Mouse (Mus musculus): Measurements from ENCODE around the gene Tmem80. TPM values are rescaled to one million over a fixed set of nuclear protein-coding genes. Genes with fewer than 3 reads are reported as not detected.

Gene Tmem80
- polyA plus RNA-seq (2016; fragmentation: Nextera tagmentation; extraction: Ambion mirVana), result 37.4 and 40.1 TPM in 2 replicates

DNA sequence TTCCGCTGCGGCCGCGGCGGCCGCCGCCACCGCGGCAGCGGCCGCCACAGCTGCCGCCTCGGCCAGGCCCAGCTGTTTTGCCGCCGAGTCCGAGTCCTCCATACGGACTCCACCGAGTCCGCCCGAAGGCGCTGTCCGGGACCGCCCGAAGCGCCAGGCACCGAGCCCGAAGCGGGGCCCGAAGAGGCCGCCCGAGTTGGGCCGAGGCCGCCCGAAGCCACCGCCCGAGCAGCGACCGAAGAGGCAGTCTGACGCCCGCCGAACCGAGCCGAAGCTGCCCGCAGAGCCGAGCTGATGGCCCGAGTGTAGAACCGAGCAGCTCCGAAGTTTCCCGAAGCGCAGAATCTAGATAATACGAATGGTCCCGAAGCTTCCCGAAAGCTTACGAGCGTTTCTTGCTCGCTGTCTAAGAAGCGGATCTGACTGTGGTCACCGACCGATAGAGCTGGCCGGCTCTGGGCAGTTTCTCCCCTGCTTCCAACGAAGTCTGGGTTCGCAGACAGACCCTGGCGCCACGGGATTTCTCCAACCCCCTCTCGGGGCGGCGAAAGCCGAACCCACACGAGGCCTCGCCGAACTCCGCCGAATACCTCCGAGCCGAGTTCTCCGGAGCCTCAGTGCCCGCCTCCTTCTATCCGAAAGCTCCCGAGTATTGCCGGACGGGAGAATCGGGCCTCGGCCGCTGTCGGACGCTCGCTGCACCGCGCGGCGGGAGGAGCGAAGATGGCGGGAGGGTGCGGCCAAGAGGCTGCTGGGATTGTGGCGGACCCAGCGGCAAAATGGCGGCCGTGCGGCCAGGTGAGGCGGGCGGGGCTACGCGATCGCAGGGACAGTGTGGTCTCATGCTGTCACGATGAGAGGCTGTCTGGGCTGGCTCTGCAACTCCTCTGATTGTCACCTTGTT, at the start of gene Tmem80, which contains the start of gene Deaf1:
Tmem80 (plus strand) TSS at position 271 of the 904 bp plus-strand sequence.
Deaf1 (minus strand) TSS at position 222 of the 904 bp plus-strand sequence.
- H3K4me1 ChIP-seq (replicated peaks), result peaks cover 20% of the 10 kb centered on the region
- no peaks in the 10 kb centered on the region for H3K27me3 ChIP-seq (replicated peaks)
- peak within 1 kb of the TSS; percentile 99 for H3K27ac ChIP-seq (ENCODE audit: poor library complexity, severe bottlenecking)
- H3K4me3 ChIP-seq, result peak within 1 kb of the TSS; percentile 64
- no peaks in the 10 kb centered on the region for H3K9me3 ChIP-seq (replicated peaks)
- under 1% methylated on average over 105 of the region's 105 CpGs for WGBS
- peak; percentile 97 for ATAC-seq (ENCODE audit: insufficient number of reproducible peaks, low FRiP score)
- H3K9ac ChIP-seq, result peak within 1 kb of the TSS; percentile 84
- H3K4me2 ChIP-seq, result peak within 1 kb of the TSS; percentile 98
- H3K36me3 ChIP-seq, result peaks cover 22% of the 10 kb centered on the region

DNA sequence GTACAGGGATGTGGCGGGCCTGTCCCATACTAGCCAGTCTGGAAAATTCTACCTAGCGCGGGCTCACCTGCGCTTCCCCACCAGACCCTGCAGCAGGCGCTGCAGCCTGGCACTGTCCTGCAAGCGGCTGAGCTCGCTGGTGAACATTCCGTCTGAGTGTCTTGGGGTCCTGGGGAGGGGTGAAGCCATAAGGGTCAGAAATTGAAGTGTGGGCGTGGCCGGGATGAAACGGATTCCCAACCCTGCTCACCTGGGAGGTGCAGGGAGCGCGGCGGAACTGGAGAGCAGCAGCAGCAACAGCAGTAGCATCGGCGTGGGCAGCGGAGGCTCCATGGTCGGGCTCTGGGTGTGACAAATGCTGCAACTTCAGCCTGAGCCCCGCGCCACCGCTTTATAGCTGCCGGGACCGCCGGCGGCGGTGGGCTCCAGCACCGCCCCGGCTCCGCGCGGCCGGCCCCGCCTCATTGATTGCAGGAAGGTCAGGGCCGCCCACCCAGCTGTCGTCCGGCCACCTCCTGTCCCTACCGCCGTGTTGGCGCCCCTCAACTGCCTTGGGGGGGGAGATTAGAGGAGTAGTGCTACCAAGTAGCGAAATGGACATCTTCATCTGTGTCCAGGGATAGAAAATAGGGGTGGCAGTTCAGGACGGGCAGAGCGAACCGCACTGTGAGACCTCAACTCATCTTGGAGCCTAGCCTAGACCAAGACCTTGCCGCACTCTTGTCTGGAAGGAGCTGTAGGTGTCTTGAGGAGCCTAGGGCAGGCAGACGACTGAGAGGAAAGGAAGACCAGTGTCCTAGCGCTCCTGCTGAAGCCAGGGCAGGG, 48.6 kb upstream of the Tmem80 start, which contains the start of gene Sct:
Sct (minus strand) TSS at position 368 of the 825 bp plus-strand sequence.
- WGBS, result 2% methylated on average over 46 of the region's 46 CpGs
- Histone ChIP-seq H3K4me1 (replicated peaks) (peaks cover 6% of the 10 kb centered on the region), H3K27me3 (replicated peaks) (peaks cover 23% of the 10 kb centered on the region; the same call in 1 of the 2 replicates), H3K9ac (peak within 1 kb of the TSS; percentile 66), H3K27ac (ENCODE audit: poor library complexity, severe bottlenecking) (no peak within 1 kb of the TSS), H3K4me2 (peak within 1 kb of the TSS; percentile 96), H3K4me3 (peak within 1 kb of the TSS; percentile 48), H3K36me3 (no peaks in the 10 kb centered on the region), H3K9me3 (replicated peaks) (no peaks in the 10 kb centered on the region)
- ATAC-seq (ENCODE audit: insufficient number of reproducible peaks, low FRiP score), result peak; percentile 37; the same call in 1 of the 2 replicates

- H3K27me3 ChIP-seq (replicated peaks), result peaks cover 23% of the 10 kb centered on the region; the same call in 1 of the 2 replicates
- no peaks in the 10 kb centered on the region for H3K36me3 ChIP-seq
- H3K9me3 ChIP-seq (replicated peaks), result no peaks in the 10 kb centered on the region
- no peak overlapping the region for H3K4me3 ChIP-seq
- no peak for ATAC-seq (ENCODE audit: insufficient number of reproducible peaks, low FRiP score)
- WGBS, result 79% methylated on average over 6 of the region's 6 CpGs
- H3K9ac ChIP-seq, result no peak overlapping the region
- H3K4me1 ChIP-seq (replicated peaks), result peaks cover 6% of the 10 kb centered on the region
- H3K27ac ChIP-seq (ENCODE audit: poor library complexity, severe bottlenecking), result no peak overlapping the region
- H3K4me2 ChIP-seq, result no peak overlapping the region
These were observed 46.1 kb upstream of the Tmem80 start for GRCm38 (mm10) chr7:141281442-141281841.

- Histone ChIP-seq H3K9me3 (replicated peaks) (no peaks in the 10 kb centered on the region), H3K4me1 (replicated peaks) (peaks cover 6% of the 10 kb centered on the region), H3K9ac (no peak overlapping the region), H3K27me3 (replicated peaks) (peaks cover 23% of the 10 kb centered on the region; the same call in 1 of the 2 replicates), H3K36me3 (no peaks in the 10 kb centered on the region), H3K4me3 (no peak overlapping the region), H3K27ac (ENCODE audit: poor library complexity, severe bottlenecking) (no peak overlapping the region), H3K4me2 (no peak overlapping the region)
- no peak for ATAC-seq (ENCODE audit: insufficient number of reproducible peaks, low FRiP score)
- 74% methylated on average over 4 of the region's 4 CpGs for WGBS
These were observed 44.8 kb upstream of the Tmem80 start for GRCm38 (mm10) chr7:141282756-141283155.

DNA sequence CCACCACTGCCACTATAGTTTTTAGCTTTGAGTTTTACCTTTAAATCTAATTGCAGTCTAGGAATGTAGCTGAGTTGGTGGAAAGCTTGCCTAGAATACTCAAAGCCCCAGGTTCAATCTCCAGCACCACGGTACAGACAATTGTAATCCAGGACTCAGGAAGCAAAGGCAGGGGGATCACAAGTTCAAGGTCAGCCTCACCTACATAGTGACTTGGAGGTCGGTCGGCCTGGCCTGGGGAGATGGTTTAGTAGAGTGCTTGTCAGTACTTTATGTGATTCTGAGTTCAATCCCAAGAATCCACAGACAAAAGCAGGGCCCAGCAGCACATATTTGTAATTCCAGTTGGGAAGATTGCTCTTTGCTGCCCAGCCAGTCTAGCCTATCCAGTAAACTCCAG, 39.5 kb upstream of the Tmem80 start:
- H3K4me2 ChIP-seq, result no peak overlapping the region
- peaks cover 29% of the 10 kb centered on the region for H3K27me3 ChIP-seq (replicated peaks)
- whole genome bisulfite sequencing, result 71% methylated on average over 3 of the region's 3 CpGs
- H3K4me1 ChIP-seq (replicated peaks), result peaks cover 10% of the 10 kb centered on the region; the same call in 1 of the 2 replicates
- no peaks in the 10 kb centered on the region for H3K36me3 ChIP-seq
- H3K9me3 ChIP-seq (replicated peaks), result no peaks in the 10 kb centered on the region
- H3K4me3 ChIP-seq, result no peak overlapping the region
- no peak overlapping the region for H3K9ac ChIP-seq
- no peak for ATAC-seq (ENCODE audit: insufficient number of reproducible peaks, low FRiP score)
- no peak overlapping the region for H3K27ac ChIP-seq (ENCODE audit: poor library complexity, severe bottlenecking)

GRCm38 (mm10) chr7:141291921-141292582, 35.5 kb upstream of the Tmem80 start, which contains the start of gene Drd4:
Drd4 (plus strand) TSS chr7:141292006.
- Histone ChIP-seq H3K4me2 (peak within 1 kb of the TSS; percentile 91), H3K36me3 (peaks cover 4% of the 10 kb centered on the region; the same call in 1 of the 2 replicates), H3K27me3 (replicated peaks) (peaks cover 62% of the 10 kb centered on the region), H3K4me3 (peak within 1 kb of the TSS; percentile 51), H3K27ac (ENCODE audit: poor library complexity, severe bottlenecking) (no peak within 1 kb of the TSS), H3K9ac (peak within 1 kb of the TSS; percentile 45; the same call in 1 of the 2 replicates), H3K4me1 (replicated peaks) (peaks cover 29% of the 10 kb centered on the region), H3K9me3 (replicated peaks) (no peaks in the 10 kb centered on the region)
- ATAC-seq (ENCODE audit: insufficient number of reproducible peaks, low FRiP score), result no peak
- WGBS, result 3% methylated on average over 43 of the region's 46 CpGs

DNA sequence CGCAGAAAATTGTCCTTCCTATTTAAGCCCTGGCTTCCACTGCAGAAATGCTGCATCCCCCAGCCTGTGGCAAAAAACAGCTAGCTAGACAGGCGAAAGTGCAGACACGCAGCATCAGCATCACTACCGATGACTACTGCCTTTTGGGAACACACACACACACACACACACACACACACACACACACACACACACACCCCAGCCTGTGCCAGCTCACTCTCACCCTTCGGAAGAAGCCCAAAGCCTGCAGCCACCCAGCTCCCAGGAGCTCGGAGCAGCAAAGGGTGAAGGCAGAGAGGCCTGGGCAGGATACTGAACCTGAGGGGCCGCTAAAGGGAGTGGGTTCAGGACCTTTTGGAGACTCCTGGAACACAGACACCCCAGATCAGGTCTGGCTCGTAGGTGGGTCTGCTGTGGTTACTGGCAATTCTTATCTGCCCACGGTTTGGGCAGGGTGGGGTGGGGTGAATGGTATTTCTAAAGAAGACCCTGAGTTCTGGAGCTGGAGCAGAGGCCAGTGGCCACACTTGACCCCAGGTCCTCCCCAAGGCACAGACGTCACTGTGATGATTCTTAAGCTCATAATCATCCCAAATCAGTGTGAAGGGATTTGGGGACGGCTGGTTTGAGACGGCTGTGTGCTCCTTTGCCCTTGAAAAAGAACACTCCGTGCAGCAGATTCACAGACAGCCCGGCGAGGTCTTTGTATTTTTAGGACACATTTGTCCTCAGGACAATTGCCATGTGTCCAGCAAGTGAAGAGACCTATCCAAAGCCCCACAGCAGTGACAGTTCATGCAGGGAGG, 34.8 kb upstream of the Tmem80 start:
- Histone ChIP-seq H3K9me3 (replicated peaks) (no peaks in the 10 kb centered on the region), H3K36me3 (peaks cover 11% of the 10 kb centered on the region; the same call in 1 of the 2 replicates), H3K4me1 (replicated peaks) (peaks cover 29% of the 10 kb centered on the region), H3K27ac (ENCODE audit: poor library complexity, severe bottlenecking) (no peak overlapping the region), H3K9ac (no peak overlapping the region; the same call in 1 of the 2 replicates), H3K4me3 (peak overlapping the region; percentile 51), H3K4me2 (peak overlapping the region; percentile 91), H3K27me3 (replicated peaks) (peaks cover 62% of the 10 kb centered on the region)
- 35% methylated on average over 15 of the region's 15 CpGs for WGBS
- no peak for ATAC-seq (ENCODE audit: insufficient number of reproducible peaks, low FRiP score)

DNA sequence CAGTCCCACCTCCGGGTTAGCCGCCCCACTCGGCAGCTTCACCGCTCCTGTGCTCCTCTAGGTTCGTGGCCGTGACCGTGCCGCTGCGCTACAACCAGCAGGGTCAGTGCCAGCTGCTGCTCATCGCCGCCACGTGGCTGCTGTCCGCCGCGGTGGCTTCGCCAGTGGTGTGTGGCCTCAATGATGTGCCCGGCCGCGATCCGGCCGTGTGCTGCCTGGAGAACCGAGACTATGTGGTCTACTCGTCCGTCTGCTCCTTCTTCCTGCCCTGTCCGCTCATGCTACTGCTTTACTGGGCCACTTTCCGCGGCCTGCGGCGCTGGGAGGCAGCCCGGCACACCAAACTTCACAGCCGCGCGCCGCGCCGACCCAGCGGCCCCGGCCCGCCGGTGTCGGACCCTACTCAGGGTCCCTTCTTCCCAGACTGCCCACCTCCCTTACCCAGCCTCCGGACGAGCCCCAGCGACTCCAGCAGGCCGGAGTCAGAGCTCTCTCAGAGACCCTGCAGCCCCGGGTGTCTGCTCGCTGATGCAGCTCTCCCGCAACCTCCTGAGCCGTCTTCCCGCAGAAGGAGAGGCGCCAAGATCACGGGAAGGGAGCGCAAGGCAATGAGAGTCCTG, 33.6 kb upstream of the Tmem80 start:
- peaks cover 62% of the 10 kb centered on the region for H3K27me3 ChIP-seq (replicated peaks)
- ATAC-seq (ENCODE audit: insufficient number of reproducible peaks, low FRiP score), result no peak
- H3K4me3 ChIP-seq, result peak overlapping the region; percentile 37
- peaks cover 13% of the 10 kb centered on the region; the same call in 1 of the 2 replicates for H3K36me3 ChIP-seq
- H3K9ac ChIP-seq, result peak overlapping the region; percentile 34
- WGBS, result under 1% methylated on average over 53 of the region's 53 CpGs
- H3K4me2 ChIP-seq, result peak overlapping the region; percentile 74
- H3K4me1 ChIP-seq (replicated peaks), result peaks cover 29% of the 10 kb centered on the region
- H3K9me3 ChIP-seq (replicated peaks), result no peaks in the 10 kb centered on the region
- no peak overlapping the region for H3K27ac ChIP-seq (ENCODE audit: poor library complexity, severe bottlenecking)

- peak overlapping the region; percentile 74 for H3K4me2 ChIP-seq
- H3K9ac ChIP-seq, result peak overlapping the region; percentile 34; the same call in 1 of the 2 replicates
- peaks cover 29% of the 10 kb centered on the region for H3K4me1 ChIP-seq (replicated peaks)
- no peak for ATAC-seq (ENCODE audit: insufficient number of reproducible peaks, low FRiP score)
- H3K36me3 ChIP-seq, result peaks cover 18% of the 10 kb centered on the region; the same call in 1 of the 2 replicates
- H3K4me3 ChIP-seq, result peak overlapping the region; percentile 37
- H3K27me3 ChIP-seq (replicated peaks), result peaks cover 62% of the 10 kb centered on the region
- H3K27ac ChIP-seq (ENCODE audit: poor library complexity, severe bottlenecking), result no peak overlapping the region
- no peaks in the 10 kb centered on the region for H3K9me3 ChIP-seq (replicated peaks)
- WGBS, result 5% methylated on average over 22 of the region's 22 CpGs
These were observed 33.1 kb upstream of the Tmem80 start for GRCm38 (mm10) chr7:141294479-141294878.

All from heart, embryonic 12.5 days (tissue).